In the genomic region with DNA sequence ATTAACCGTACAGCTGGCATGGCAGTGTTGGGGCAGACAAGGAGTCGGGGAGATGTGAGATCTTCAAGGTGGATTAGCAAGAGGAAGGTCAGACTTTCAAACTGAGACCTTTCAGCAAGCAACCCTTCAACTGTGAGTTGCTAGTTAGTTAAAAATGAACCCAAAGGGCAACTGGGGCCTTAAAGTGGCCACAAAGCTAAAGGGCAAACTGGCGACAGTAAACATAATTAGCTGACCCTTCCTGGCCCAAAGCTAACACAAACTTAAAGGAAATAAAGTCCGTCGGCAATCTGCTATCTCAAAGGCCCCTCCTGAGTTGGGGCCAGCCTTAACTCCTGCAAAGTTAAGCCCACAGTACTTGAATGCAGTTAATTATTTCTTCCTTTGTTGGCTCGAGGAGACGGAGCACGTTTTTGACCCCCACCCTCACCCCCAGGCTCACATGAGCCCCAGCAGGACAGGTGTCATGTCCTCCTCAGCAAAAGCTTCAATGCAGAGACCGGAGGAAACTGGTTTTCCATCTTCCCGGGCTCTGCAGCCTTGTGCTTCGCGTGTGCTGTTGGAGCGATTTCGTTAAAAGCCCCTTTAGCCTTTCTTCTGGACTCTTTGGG, we compare ENCODE assay signal across 30 mouse cellular contexts. TPM values are rescaled to one million over a fixed set of nuclear protein-coding genes. Genes with fewer than 3 reads are reported as not detected.
A peak's percentile ranks its signal among the peaks of the same experiment; 100 is the strongest.
DNase-seq lines count a peak whose midpoint lies in the region; ATAC-seq and TF ChIP-seq lines count a peak whose summit lies in the region.
"Had no signal": no experiment of that assay in that cellular context is flagged by ENCODE, and none has a peak within 500 bp of the region (broad histone marks: within the 10 kb centered on the region; RNA-seq: fewer than 3 reads in every experiment).

No protein-coding gene starts in this region.

- H3K36me3 ChIP-seq in intestine, embryonic 15.5 days = no peaks in the 10 kb centered on the region
- H3K36me3 ChIP-seq in intestine, postnatal 0 days (ENCODE audit: control insufficient read depth, insufficient read depth) = no peaks in the 10 kb centered on the region
- H3K36me3 ChIP-seq in midbrain, embryonic 13.5 days = no peaks in the 10 kb centered on the region
- no peaks in the 10 kb centered on the region for H3K36me3 ChIP-seq in midbrain, embryonic 10.5 days
- no peaks in the 10 kb centered on the region for H3K36me3 ChIP-seq in intestine, embryonic 16.5 days (ENCODE audit: control insufficient read depth, insufficient read depth, low read length)
- H3K36me3 ChIP-seq in forebrain, embryonic 15.5 days = no peaks in the 10 kb centered on the region
- H3K36me3 ChIP-seq: embryonic facial prominence, embryonic 13.5 days; heart, embryonic 15.5 days; limb, embryonic 12.5 days had no signal

- DNase-seq in midbrain, embryonic 10.5 days (ENCODE audit: low spot score) = no peak
- DNase-seq in adrenal gland, adult 2 months = no peak
- DNase-seq: cerebellum, adult 11 months; gastrocnemius, adult 2 months; layer of hippocampus, postnatal 36 days; lung, adult 2 months had no signal

- no peak overlapping the region for H3K4me2 ChIP-seq in intestine, embryonic 15.5 days (replicated peaks)
- no peak overlapping the region for H3K4me2 ChIP-seq in intestine, postnatal 0 days (replicated peaks; ENCODE audit: low read depth)
- no peak overlapping the region for H3K4me2 ChIP-seq in midbrain, embryonic 13.5 days (replicated peaks)
- H3K4me2 ChIP-seq in intestine, embryonic 16.5 days (ENCODE audit: low read depth, low read length) = no peak overlapping the region
- no peak overlapping the region for H3K4me2 ChIP-seq in forebrain, embryonic 15.5 days (replicated peaks)
- H3K4me2 ChIP-seq: embryonic facial prominence, embryonic 13.5 days; forebrain, embryonic 13.5 days; limb, embryonic 12.5 days; liver, embryonic 11.5 days had no signal

- H3K27me3 ChIP-seq in intestine, embryonic 15.5 days (replicated peaks) = no peaks in the 10 kb centered on the region
- no peaks in the 10 kb centered on the region for H3K27me3 ChIP-seq in intestine, postnatal 0 days (replicated peaks; ENCODE audit: control insufficient read depth, insufficient read depth, low read length)
- peaks cover 18% of the 10 kb centered on the region for H3K27me3 ChIP-seq in midbrain, embryonic 13.5 days
- peaks cover 28% of the 10 kb centered on the region for H3K27me3 ChIP-seq in midbrain, embryonic 10.5 days (ENCODE audit: low read depth, poor library complexity, severe bottlenecking)
- H3K27me3 ChIP-seq in intestine, embryonic 16.5 days (replicated peaks; ENCODE audit: control insufficient read depth, insufficient read depth, low read length) = no peaks in the 10 kb centered on the region
- H3K27me3 ChIP-seq in forebrain, embryonic 15.5 days = no peaks in the 10 kb centered on the region

- ATAC-seq in intestine, embryonic 15.5 days = peak; percentile 24; the same call in 1 of the 2 replicates
- ATAC-seq in intestine, postnatal 0 days = no peak
- no peak for ATAC-seq in midbrain, embryonic 13.5 days
- ATAC-seq in intestine, embryonic 16.5 days = 0 out of 2 replicates have a peak, but pooled peaks have one; percentile 9
- ATAC-seq in forebrain, embryonic 15.5 days (replicated peaks) = no peak
- ATAC-seq: CD4-positive, CD25-positive, alpha-beta regulatory T cell, adult 4 months; forebrain, embryonic 13.5 days; hindbrain, embryonic 16.5 days had no signal

- H3K9ac ChIP-seq in intestine, embryonic 15.5 days = no peak overlapping the region
- H3K9ac ChIP-seq in intestine, postnatal 0 days (ENCODE audit: low read depth, low read length) = no peak overlapping the region
- H3K9ac ChIP-seq in midbrain, embryonic 13.5 days (replicated peaks) = 0 out of 2 replicates have a peak overlapping the region, but pooled peaks have one; percentile 10
- no peak overlapping the region for H3K9ac ChIP-seq in intestine, embryonic 16.5 days (ENCODE audit: low read depth, low read length)
- H3K9ac ChIP-seq in forebrain, embryonic 15.5 days (replicated peaks) = no peak overlapping the region
- H3K9ac ChIP-seq: embryonic facial prominence, embryonic 13.5 days; forebrain, embryonic 13.5 days; heart, embryonic 15.5 days; limb, embryonic 12.5 days had no signal

- no peaks in the 10 kb centered on the region for H3K9me3 ChIP-seq in intestine, embryonic 15.5 days
- H3K9me3 ChIP-seq in intestine, postnatal 0 days (ENCODE audit: control insufficient read depth) = no peaks in the 10 kb centered on the region
- no peaks in the 10 kb centered on the region for H3K9me3 ChIP-seq in midbrain, embryonic 13.5 days
- no peaks in the 10 kb centered on the region for H3K9me3 ChIP-seq in midbrain, embryonic 10.5 days (replicated peaks)
- no peaks in the 10 kb centered on the region for H3K9me3 ChIP-seq in intestine, embryonic 16.5 days (ENCODE audit: control insufficient read depth, low read length)
- no peaks in the 10 kb centered on the region for H3K9me3 ChIP-seq in forebrain, embryonic 15.5 days
- H3K9me3 ChIP-seq: embryonic facial prominence, embryonic 13.5 days; forebrain, embryonic 13.5 days; heart, embryonic 15.5 days; limb, embryonic 12.5 days had no signal

- peaks cover 13% of the 10 kb centered on the region; the same call in 1 of the 2 replicates for H3K4me1 ChIP-seq in intestine, embryonic 15.5 days (replicated peaks)
- no peaks in the 10 kb centered on the region for H3K4me1 ChIP-seq in intestine, postnatal 0 days (replicated peaks; ENCODE audit: control insufficient read depth, insufficient read depth, low read length)
- H3K4me1 ChIP-seq in midbrain, embryonic 13.5 days (replicated peaks) = peaks cover 10% of the 10 kb centered on the region
- peaks cover 25% of the 10 kb centered on the region for H3K4me1 ChIP-seq in midbrain, embryonic 10.5 days
- peaks cover 11% of the 10 kb centered on the region; the same call in 1 of the 2 replicates for H3K4me1 ChIP-seq in intestine, embryonic 16.5 days (ENCODE audit: control insufficient read depth, insufficient read depth, low read length)
- H3K4me1 ChIP-seq in forebrain, embryonic 15.5 days = peaks cover 4% of the 10 kb centered on the region; the same call in 1 of the 2 replicates
- H3K4me1 ChIP-seq: embryonic facial prominence, embryonic 13.5 days had no signal

- TF ChIP-seq CTCF in intestine, postnatal 0 days (IDR thresholded peaks at IDR 0.05; ENCODE audit: low read depth) = no peak

- no peak overlapping the region for H3K27ac ChIP-seq in intestine, embryonic 15.5 days
- no peak overlapping the region for H3K27ac ChIP-seq in intestine, postnatal 0 days (ENCODE audit: low read depth, low read length)
- no peak overlapping the region for H3K27ac ChIP-seq in midbrain, embryonic 13.5 days
- H3K27ac ChIP-seq in midbrain, embryonic 10.5 days (replicated peaks) = no peak overlapping the region
- H3K27ac ChIP-seq in intestine, embryonic 16.5 days (ENCODE audit: low read length) = no peak overlapping the region
- no peak overlapping the region for H3K27ac ChIP-seq in forebrain, embryonic 15.5 days (replicated peaks)
- H3K27ac ChIP-seq: embryonic facial prominence, embryonic 13.5 days; forebrain, embryonic 13.5 days; gastrocnemius, adult 2 months; heart, embryonic 15.5 days; kidney, postnatal 0 days; limb, embryonic 12.5 days had no signal

- H3K4me3 ChIP-seq in intestine, embryonic 15.5 days (replicated peaks) = no peak overlapping the region
- H3K4me3 ChIP-seq in intestine, postnatal 0 days (ENCODE audit: low read depth, low read length) = no peak overlapping the region
- H3K4me3 ChIP-seq in midbrain, embryonic 13.5 days (replicated peaks) = no peak overlapping the region
- no peak overlapping the region for H3K4me3 ChIP-seq in midbrain, embryonic 10.5 days
- no peak overlapping the region for H3K4me3 ChIP-seq in intestine, embryonic 16.5 days (ENCODE audit: low read length)
- H3K4me3 ChIP-seq in forebrain, embryonic 15.5 days = no peak overlapping the region
- H3K4me3 ChIP-seq: embryonic facial prominence, embryonic 13.5 days; erythroblast, embryonic 14.5 days; forebrain, embryonic 13.5 days; gastrocnemius, adult 2 months; heart, embryonic 15.5 days; limb, embryonic 12.5 days had no signal

- WGBS in intestine, embryonic 15.5 days = 34% methylated on average over 14 of the region's 14 CpGs
- 24% methylated on average over 14 of the region's 14 CpGs for WGBS in intestine, postnatal 0 days
- 38% methylated on average over 14 of the region's 14 CpGs for WGBS in midbrain, embryonic 13.5 days
- 39% methylated on average over 14 of the region's 14 CpGs for WGBS in midbrain, embryonic 10.5 days
- 36% methylated on average over 14 of the region's 14 CpGs for WGBS in intestine, embryonic 16.5 days
- 29% methylated on average over 14 of the region's 14 CpGs for WGBS in forebrain, embryonic 15.5 days

RNA-seq across cellular contexts. Expression of a gene that starts 37.5 kb away (rescaled TPM):
- not detected in 2 replicates for polyA plus RNA-seq in intestine, embryonic 15.5 days (2015; fragmentation: Nextera tagmentation; extraction: Ambion mirVana)
- not detected in 2 replicates for polyA plus RNA-seq in intestine, postnatal 0 days (2015; fragmentation: Nextera tagmentation; extraction: Ambion mirVana)
- not detected in 2 replicates for polyA plus RNA-seq in midbrain, embryonic 13.5 days (2015; fragmentation: Nextera tagmentation; extraction: Ambion mirVana)
- polyA plus RNA-seq in midbrain, embryonic 10.5 days (2016; fragmentation: Nextera tagmentation; extraction: Ambion mirVana) = not detected in 2 replicates
- polyA plus RNA-seq in intestine, embryonic 16.5 days (2015; fragmentation: Nextera tagmentation; extraction: Ambion mirVana) = not detected in 2 replicates
- polyA plus RNA-seq in forebrain, embryonic 15.5 days (2015; fragmentation: Nextera tagmentation; extraction: Ambion mirVana) = not detected in 2 replicates
- total RNA-seq in adrenal gland, adult 2 months (2021) = not detected
- polyA plus RNA-seq in adrenal gland, adult 2 months (2012; rRNA removed) = not detected in 2 replicates
- total RNA-seq: adrenal gland, postnatal 4 days; gastrocnemius, adult 2 months; gastrocnemius, postnatal 4 days; hematopoietic stem cell, adult 5-6 weeks; layer of hippocampus, adult 8-10 months; layer of hippocampus, postnatal 36 days; left cerebral cortex, postnatal 14 days; megakaryocyte, adult 5-6 weeks had no signal
- polyA plus RNA-seq: CD4-positive, CD25-positive, alpha-beta regulatory T cell, adult 4 months; embryonic facial prominence, embryonic 13.5 days; erythroblast, embryonic 14.5 days; forebrain, embryonic 13.5 days; frontal cortex, adult 2 months; heart, embryonic 15.5 days; hindbrain, embryonic 16.5 days; kidney, postnatal 0 days; limb, embryonic 12.5 days; liver, embryonic 11.5 days; lung, adult 2 months; midbrain, embryonic 14.5 days; neural tube, embryonic 11.5 days had no signal

RNA-seq across cellular contexts. Expression of a gene that starts 43.6 kb away (rescaled TPM):
- polyA plus RNA-seq in intestine, embryonic 15.5 days (2015; fragmentation: Nextera tagmentation; extraction: Ambion mirVana) = 0.20 and 0.21 TPM in 2 replicates
- polyA plus RNA-seq in intestine, postnatal 0 days (2015; fragmentation: Nextera tagmentation; extraction: Ambion mirVana) = 0.08 and 0.12 TPM in 2 replicates
- polyA plus RNA-seq in midbrain, embryonic 13.5 days (2015; fragmentation: Nextera tagmentation; extraction: Ambion mirVana) = 0.09 and 0.28 TPM in 2 replicates
- polyA plus RNA-seq in midbrain, embryonic 10.5 days (2016; fragmentation: Nextera tagmentation; extraction: Ambion mirVana) = 0.09 and 0.32 TPM in 2 replicates
- 0.06 and 0.18 TPM in 2 replicates for polyA plus RNA-seq in intestine, embryonic 16.5 days (2015; fragmentation: Nextera tagmentation; extraction: Ambion mirVana)
- 0.09 and 0.29 TPM in 2 replicates for polyA plus RNA-seq in forebrain, embryonic 15.5 days (2015; fragmentation: Nextera tagmentation; extraction: Ambion mirVana)
- not detected for total RNA-seq in adrenal gland, adult 2 months (2021)
- not detected in 2 replicates for polyA plus RNA-seq in adrenal gland, adult 2 months (2012; rRNA removed)
- total RNA-seq: adrenal gland, postnatal 4 days; gastrocnemius, adult 2 months; gastrocnemius, postnatal 4 days; hematopoietic stem cell, adult 5-6 weeks; layer of hippocampus, postnatal 36 days; left cerebral cortex, postnatal 14 days; megakaryocyte, adult 5-6 weeks had no signal
- polyA plus RNA-seq: erythroblast, embryonic 14.5 days; kidney, postnatal 0 days; midbrain, embryonic 14.5 days; neural tube, embryonic 11.5 days had no signal

RNA-seq across cellular contexts. Expression of a gene that starts 53.8 kb away (rescaled TPM):
- polyA plus RNA-seq in intestine, embryonic 15.5 days (2015; fragmentation: Nextera tagmentation; extraction: Ambion mirVana) = 0.10 and 0.18 TPM in 2 replicates
- 0.07 and 0.09 TPM in 2 replicates for polyA plus RNA-seq in intestine, postnatal 0 days (2015; fragmentation: Nextera tagmentation; extraction: Ambion mirVana)
- polyA plus RNA-seq in midbrain, embryonic 13.5 days (2015; fragmentation: Nextera tagmentation; extraction: Ambion mirVana) = 0.12 TPM in 1 of 2 replicates, not detected in the other
- polyA plus RNA-seq in midbrain, embryonic 10.5 days (2016; fragmentation: Nextera tagmentation; extraction: Ambion mirVana) = 0.06 and 0.09 TPM in 2 replicates
- 0.06 and 0.13 TPM in 2 replicates for polyA plus RNA-seq in intestine, embryonic 16.5 days (2015; fragmentation: Nextera tagmentation; extraction: Ambion mirVana)
- polyA plus RNA-seq in forebrain, embryonic 15.5 days (2015; fragmentation: Nextera tagmentation; extraction: Ambion mirVana) = not detected in 2 replicates
- total RNA-seq in adrenal gland, adult 2 months (2021) = not detected
- polyA plus RNA-seq in adrenal gland, adult 2 months (2012; rRNA removed) = 0.04 and 0.08 TPM in 2 replicates
- total RNA-seq: adrenal gland, postnatal 4 days; gastrocnemius, adult 2 months; gastrocnemius, postnatal 4 days; layer of hippocampus, adult 8-10 months; layer of hippocampus, postnatal 36 days; left cerebral cortex, postnatal 14 days had no signal
- polyA plus RNA-seq: CD4-positive, CD25-positive, alpha-beta regulatory T cell, adult 4 months; embryonic facial prominence, embryonic 13.5 days; erythroblast, embryonic 14.5 days; forebrain, embryonic 13.5 days; frontal cortex, adult 2 months; kidney, postnatal 0 days; limb, embryonic 12.5 days; lung, adult 2 months; urinary bladder, adult 2 months had no signal

Comparison
In these comparisons a context has a peak if more than half of its experiments do, and no peak if none do; other contexts are left out.
1. ATAC-seq: peak in intestine, embryonic 15.5 days (single experiment) and intestine, embryonic 16.5 days (single experiment); none in intestine, postnatal 0 days (single experiment), midbrain, embryonic 13.5 days (single experiment) and forebrain, embryonic 15.5 days (single experiment).